Mouse (Mus musculus): ENCODE data around the gene Rbm38. TPM values are rescaled to one million over a fixed set of nuclear protein-coding genes. Genes with fewer than 3 reads are reported as not detected.

The Rbm38 gene
- total RNA-seq, 2 experiments from 2014 or later: 3.0 to 4.5 TPM

- DNase-seq (ENCODE audit: low spot score in 2 of 2): no peak
- H3K4me3 ChIP-seq: no peak overlapping the region
- no peak overlapping the region for H3K27ac ChIP-seq
- no peak for TF ChIP-seq CTCF (conservative IDR thresholded peaks at IDR 0.05)
Observed at GRCm38 (mm10) chr2:173033531-173033930, 13.2 kb downstream of the Rbm38 start.

DNA sequence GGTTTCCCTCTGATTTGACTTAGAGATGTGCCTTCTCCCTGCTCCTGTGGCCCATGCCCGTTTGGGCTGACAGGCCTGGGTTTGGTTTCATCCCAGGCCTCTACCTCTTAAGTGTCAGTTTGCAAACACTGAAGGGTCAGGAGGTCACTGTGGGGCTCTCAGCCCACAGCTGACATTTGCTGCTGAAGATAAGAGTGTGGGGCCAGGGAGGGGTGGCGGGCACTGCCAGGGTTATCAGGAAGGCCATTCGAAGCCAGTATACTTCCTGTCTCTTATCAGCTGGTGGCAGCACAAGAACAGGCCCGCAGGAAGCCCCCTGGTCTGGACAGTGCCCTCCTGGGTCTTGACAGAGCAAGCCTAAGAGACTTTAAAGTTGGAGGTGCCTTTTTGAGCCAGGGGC, 14.7 kb downstream of the Rbm38 start:
- DNase-seq (ENCODE audit: low spot score in 2 of 2): no peak
- H3K4me3 ChIP-seq: no peak overlapping the region
- no peak for TF ChIP-seq CTCF (conservative IDR thresholded peaks at IDR 0.05)
- H3K27ac ChIP-seq: no peak overlapping the region

DNA sequence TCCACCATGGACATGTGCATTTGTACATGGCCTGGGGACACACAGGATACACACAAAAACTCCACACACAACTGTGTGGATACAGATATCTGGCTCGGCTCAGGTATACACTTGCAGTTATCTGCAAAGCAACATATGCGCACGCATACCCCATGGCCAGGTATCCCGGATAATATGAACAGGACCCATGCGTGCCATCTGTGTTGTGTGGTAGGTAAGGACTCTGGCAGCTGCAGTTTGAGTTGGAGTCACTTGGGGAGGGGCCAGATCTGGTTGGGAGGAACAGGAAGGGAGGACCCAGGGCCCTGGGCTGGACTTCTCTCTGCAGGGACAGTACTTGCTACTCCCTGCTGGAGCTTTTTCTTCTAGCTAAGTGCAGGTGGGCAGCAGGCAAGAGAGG, 15.4 kb downstream of the Rbm38 start:
- no peak for TF ChIP-seq CTCF (conservative IDR thresholded peaks at IDR 0.05)
- DNase-seq (ENCODE audit: low spot score in 2 of 2): no peak
- Histone ChIP-seq H3K27ac (no peak overlapping the region), H3K4me3 (no peak overlapping the region)

DNA sequence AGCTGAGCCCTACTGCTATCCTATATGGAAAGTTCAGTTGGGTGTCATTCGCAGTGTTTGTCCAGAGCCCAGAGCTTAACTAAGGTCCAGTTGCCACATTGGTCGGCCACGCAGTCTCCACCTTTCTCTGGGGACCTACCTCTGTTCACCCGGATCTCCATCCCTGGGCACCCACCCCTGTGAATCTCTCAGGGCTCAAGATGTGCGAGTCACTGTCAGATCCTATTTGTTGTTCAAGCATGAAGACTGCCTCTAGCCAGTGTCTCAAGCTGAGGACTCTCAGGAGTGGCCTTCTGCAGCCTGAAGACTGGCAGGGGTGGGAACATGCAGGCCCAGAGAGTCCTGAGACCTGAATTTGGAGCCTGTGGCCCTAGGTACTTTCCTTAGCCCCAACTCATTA, 15.8 kb downstream of the Rbm38 start:
- H3K4me3 ChIP-seq: no peak overlapping the region
- no peak overlapping the region for H3K27ac ChIP-seq
- no peak for TF ChIP-seq CTCF (conservative IDR thresholded peaks at IDR 0.05)
- no peak for DNase-seq (ENCODE audit: low spot score in 2 of 2)

GRCm38 (mm10) chr2:173036611-173037010, 16.3 kb downstream of the Rbm38 start:
- no peak for DNase-seq (ENCODE audit: low spot score in 2 of 2)
- H3K4me3 ChIP-seq: no peak overlapping the region
- TF ChIP-seq CTCF (conservative IDR thresholded peaks at IDR 0.05): no peak
- no peak overlapping the region for H3K27ac ChIP-seq

DNA sequence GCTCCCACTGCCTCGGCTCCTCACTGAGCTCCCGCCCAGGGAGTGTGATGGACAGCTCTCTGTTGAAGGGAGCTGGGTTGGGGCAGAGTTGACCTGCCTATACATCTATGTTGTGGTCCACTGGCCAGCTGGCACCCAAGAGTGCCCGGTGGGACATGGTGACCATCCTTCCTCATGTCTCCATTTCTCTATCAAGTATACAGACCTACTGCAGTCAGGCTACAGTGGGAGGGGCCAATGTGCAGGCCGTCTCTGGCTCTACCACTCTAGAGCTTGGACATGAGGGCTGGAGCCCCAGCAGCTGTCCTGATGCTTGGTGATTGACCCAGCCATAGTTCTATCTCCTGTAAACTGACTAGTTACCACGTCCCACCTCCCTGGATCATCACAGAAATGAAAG, 17.0 kb downstream of the Rbm38 start:
- no peak overlapping the region for H3K4me3 ChIP-seq
- no peak overlapping the region for H3K27ac ChIP-seq
- DNase-seq (ENCODE audit: low spot score in 2 of 2): no peak
- no peak for TF ChIP-seq CTCF (conservative IDR thresholded peaks at IDR 0.05)

GRCm38 (mm10) chr2:173037827-173038607, 17.7 kb downstream of the Rbm38 start:
- DNase-seq (ENCODE audit: low spot score in 2 of 2): no peak
- Histone ChIP-seq H3K27ac (no peak overlapping the region), H3K4me3 (no peak overlapping the region)
- TF ChIP-seq CTCF (conservative IDR thresholded peaks at IDR 0.05): no peak

DNA sequence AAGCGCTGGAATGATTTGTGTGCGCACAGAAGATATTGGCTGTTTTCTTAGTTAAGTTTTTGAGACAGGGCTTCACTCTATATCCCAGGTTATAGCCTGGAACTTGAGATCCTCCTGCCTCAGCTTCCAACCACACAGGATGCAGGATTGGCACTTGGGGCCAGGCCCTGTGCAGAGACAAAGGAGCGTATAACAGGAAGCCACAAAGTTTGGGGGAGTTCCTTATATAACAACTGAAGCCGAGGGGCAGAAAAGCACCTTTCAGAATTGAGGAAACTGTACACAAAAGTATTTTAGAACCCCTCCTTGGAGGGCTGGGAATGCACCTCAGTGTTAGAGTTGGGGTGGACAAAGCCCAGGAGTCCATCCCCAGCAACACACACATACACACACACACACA, 18.7 kb downstream of the Rbm38 start:
- no peak for DNase-seq (ENCODE audit: low spot score in 2 of 2)
- no peak overlapping the region for H3K4me3 ChIP-seq
- H3K27ac ChIP-seq: no peak overlapping the region
- no peak for TF ChIP-seq CTCF (conservative IDR thresholded peaks at IDR 0.05)

DNA sequence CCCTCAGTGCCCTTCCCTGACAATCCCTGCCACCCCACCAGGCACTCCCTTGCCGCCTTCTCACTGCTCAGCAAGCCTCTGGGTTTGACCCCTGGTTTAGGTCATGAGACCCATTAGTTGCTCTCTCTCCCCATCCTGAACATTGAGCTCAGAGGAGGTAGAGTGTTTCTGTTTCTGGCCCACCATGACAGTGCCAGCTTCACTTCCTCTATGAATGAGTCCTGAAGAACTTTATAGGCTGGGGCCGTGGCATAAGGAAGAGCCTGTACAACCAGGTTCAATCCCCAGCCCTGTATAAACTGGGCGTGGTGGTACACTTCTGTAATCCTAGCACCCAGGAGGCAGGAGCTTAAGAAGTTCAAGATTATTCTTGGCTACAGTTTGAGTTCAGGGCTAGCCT, 20.5 kb downstream of the Rbm38 start:
- no peak for DNase-seq (ENCODE audit: low spot score in 2 of 2)
- H3K27ac ChIP-seq: no peak overlapping the region
- no peak for TF ChIP-seq CTCF (conservative IDR thresholded peaks at IDR 0.05)
- H3K4me3 ChIP-seq: no peak overlapping the region

DNA sequence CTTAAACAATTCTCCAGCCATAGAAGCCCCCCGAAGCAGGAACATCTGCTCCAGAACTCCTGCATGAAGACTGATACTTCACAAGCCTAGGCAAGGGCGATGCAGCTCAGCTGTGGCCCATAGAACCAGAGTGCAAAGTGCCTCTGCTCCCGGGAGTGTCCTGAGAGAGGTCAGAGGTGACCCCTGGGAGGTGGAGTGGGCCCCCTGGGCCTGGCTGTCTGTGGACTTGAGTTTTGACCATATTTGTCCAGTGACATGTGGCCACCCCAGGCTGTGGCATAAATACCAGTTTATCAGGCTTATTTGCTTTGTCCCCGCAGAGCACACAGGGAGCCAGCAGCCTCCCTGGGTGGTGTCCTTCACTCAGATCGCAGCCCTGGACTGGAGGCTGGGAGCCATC, 20.9 kb downstream of the Rbm38 start:
- H3K4me3 ChIP-seq: no peak overlapping the region
- TF ChIP-seq CTCF (conservative IDR thresholded peaks at IDR 0.05): no peak
- no peak for DNase-seq (ENCODE audit: low spot score in 2 of 2)
- H3K27ac ChIP-seq: no peak overlapping the region

DNA sequence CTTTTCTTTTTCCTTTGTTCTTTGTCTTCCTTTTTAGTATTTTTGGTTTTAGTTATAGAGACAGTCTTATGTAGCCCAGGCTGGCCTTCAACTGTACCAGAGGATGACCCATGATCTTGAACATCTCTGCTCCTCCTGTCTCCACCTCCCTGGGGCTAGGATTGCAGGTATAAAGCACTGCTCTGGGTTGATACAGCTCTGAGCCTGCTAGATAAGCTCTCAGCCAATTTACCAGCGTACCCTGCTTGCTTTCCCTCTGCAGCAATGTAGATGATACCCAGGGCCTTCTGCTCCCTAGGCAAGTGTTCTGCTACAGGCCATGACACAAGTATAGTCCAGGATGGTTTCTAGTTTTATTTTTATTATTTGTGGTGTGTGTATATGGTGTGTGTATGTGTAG, 21.6 kb downstream of the Rbm38 start:
- no peak for TF ChIP-seq CTCF (conservative IDR thresholded peaks at IDR 0.05)
- DNase-seq (ENCODE audit: low spot score in 2 of 2): no peak
- H3K27ac ChIP-seq: no peak overlapping the region
- no peak overlapping the region for H3K4me3 ChIP-seq

- DNase-seq (ENCODE audit: low spot score in 2 of 2): no peak
- H3K4me3 ChIP-seq: no peak overlapping the region
- no peak overlapping the region for H3K27ac ChIP-seq
- no peak for TF ChIP-seq CTCF (conservative IDR thresholded peaks at IDR 0.05)
Observed at GRCm38 (mm10) chr2:173042504-173043162, 22.3 kb downstream of the Rbm38 start.

DNA sequence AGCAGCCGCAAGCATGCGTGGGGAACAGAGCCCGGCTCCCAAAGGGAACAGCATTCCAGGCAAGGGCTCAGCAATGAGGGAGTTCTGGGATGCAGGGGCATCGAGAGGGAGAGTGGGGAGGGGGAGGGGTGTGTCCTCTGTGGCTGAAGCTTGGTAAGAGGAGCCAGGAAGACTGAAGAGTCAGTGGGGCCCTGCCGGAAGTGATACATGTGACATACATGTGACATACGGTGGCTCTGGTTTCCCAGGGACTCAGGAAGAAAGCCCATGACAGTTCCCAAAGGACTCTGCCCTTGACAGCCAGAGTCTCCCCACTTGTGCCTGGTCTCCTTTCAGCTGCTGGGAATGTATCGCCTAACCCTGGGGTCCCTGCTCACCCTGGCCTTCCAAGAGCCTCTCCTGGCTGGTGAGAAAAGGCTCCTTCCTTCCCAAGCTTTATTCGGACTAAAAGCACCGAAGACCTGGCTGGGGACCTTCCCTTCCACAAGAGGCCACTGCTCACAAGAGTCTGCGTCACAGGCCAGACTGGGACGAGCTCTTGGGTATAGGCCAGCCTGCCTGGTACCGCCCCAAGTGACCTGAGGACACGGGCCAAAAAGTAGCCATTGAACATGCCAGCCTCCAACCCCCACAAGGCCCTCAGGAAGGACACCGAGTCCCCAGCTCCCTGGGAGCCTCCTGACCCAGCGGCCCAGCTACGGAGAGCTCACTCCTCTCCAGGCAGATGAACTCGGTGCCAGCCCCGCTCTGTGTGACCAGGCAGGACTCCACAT, 24.1 kb downstream of the Rbm38 start:
- no peak for DNase-seq (ENCODE audit: low spot score in 2 of 2)
- H3K4me3 ChIP-seq: no peak overlapping the region
- no peak for TF ChIP-seq CTCF (conservative IDR thresholded peaks at IDR 0.05)
- H3K27ac ChIP-seq: no peak overlapping the region
